Mouse (Mus musculus): ENCODE measurements around the gene Kl.

- TF ChIP-seq CTCF (IDR thresholded peaks at IDR 0.05; ENCODE audit: low read depth) (no peak), EP300 (IDR thresholded peaks at IDR 0.05; ENCODE audit: low read depth) (no peak)
These were observed 68.4 kb downstream of the Kl start for GRCm38 (mm10) chr5:151020831-151021230.

Measured in liver, embryonic 14.5 days (tissue).